Mouse (Mus musculus) spleen, adult 2 months (tissue): ENCODE measurements at regions not wholly inside any gene's neighbourhood (a gene's known extent, or its start where the extent isn't known, plus 50 kb on each side); places are given as distances from the start of the nearest gene placed in this dataset.

Source experiments
- DNase-seq, 2 experiments: peaks; one replicate each; pipeline versions ENCODE4 v3.0.0 to v3.0.0-alpha.2; 2012 to 2021; ENCODE audit warnings: low spot score in 2 of 2, low read depth in 1 of 2
- H3K27ac ChIP-seq: fragments of 200-500 bp; 2 replicates; pipeline ENCODE4 v1.5.1; 2012; ENCODE audit warnings: low read length, inconsistent platforms; ENCODE audit not compliant: insufficient read depth
- H3K27me3 ChIP-seq: fragments of 200-500 bp; 2 replicates; pipeline ENCODE4 v1.6.1; 2012; ENCODE audit warnings: mild to moderate bottlenecking, moderate library complexity, low read length, inconsistent platforms; ENCODE audit not compliant: control insufficient read depth, insufficient read depth
- H3K36me3 ChIP-seq: fragments of 200-500 bp; 2 replicates; pipeline ENCODE4 v1.6.1; 2012; ENCODE audit warnings: mild to moderate bottlenecking, low read length, inconsistent platforms; ENCODE audit not compliant: control insufficient read depth, insufficient read depth
- H3K4me1 ChIP-seq: fragments of 200-500 bp; 2 replicates; pipeline ENCODE4 v1.6.1; 2011; ENCODE audit warnings: inconsistent platforms; ENCODE audit not compliant: control insufficient read depth, insufficient read depth, insufficient read length
- H3K4me3 ChIP-seq: fragments of 200-500 bp; 2 replicates; pipeline ENCODE4 v1.5.1; 2011; ENCODE audit warnings: mild to moderate bottlenecking, inconsistent platforms; ENCODE audit not compliant: insufficient read depth, insufficient read length; ENCODE audit errors: extremely low read depth
- CTCF ChIP-seq: fragments of 200-500 bp; IDR thresholded peaks from 2 replicates; pipeline ENCODE4 v1.5.1; 2011; ENCODE audit warnings: mild to moderate bottlenecking, inconsistent platforms; ENCODE audit not compliant: insufficient read depth, insufficient read length, insufficient replicate concordance; ENCODE audit errors: extremely low read depth
- POLR2A ChIP-seq: fragments of 200-500 bp; IDR thresholded peaks from 2 replicates; pipeline ENCODE4 v1.6.1; 2011; ENCODE audit warnings: low read depth, low read length, inconsistent platforms
- WGBS: fragments of 180-500 bp; shearing (Covaris S2); methylation state at CpG from one replicate; pipeline ENCODE4 v1.1.7; 2018; 5-methylcytosine and 5-hydroxymethylcytosine counted together

- Histone ChIP-seq H3K27ac (no peak overlapping the region), H3K36me3 (no peaks in the 10 kb centered on the region), H3K4me3 (no peak overlapping the region), H3K27me3 (no peaks in the 10 kb centered on the region), H3K4me1 (no peaks in the 10 kb centered on the region)
- WGBS, result 59% methylated on average over 5 of the region's 5 CpGs
- DNase-seq, result no peak
- TF ChIP-seq CTCF, result no peak
Observed at GRCm38 (mm10) chr15:27173506-27173905, 278.1 kb upstream of the Fbxl7 start.

DNA sequence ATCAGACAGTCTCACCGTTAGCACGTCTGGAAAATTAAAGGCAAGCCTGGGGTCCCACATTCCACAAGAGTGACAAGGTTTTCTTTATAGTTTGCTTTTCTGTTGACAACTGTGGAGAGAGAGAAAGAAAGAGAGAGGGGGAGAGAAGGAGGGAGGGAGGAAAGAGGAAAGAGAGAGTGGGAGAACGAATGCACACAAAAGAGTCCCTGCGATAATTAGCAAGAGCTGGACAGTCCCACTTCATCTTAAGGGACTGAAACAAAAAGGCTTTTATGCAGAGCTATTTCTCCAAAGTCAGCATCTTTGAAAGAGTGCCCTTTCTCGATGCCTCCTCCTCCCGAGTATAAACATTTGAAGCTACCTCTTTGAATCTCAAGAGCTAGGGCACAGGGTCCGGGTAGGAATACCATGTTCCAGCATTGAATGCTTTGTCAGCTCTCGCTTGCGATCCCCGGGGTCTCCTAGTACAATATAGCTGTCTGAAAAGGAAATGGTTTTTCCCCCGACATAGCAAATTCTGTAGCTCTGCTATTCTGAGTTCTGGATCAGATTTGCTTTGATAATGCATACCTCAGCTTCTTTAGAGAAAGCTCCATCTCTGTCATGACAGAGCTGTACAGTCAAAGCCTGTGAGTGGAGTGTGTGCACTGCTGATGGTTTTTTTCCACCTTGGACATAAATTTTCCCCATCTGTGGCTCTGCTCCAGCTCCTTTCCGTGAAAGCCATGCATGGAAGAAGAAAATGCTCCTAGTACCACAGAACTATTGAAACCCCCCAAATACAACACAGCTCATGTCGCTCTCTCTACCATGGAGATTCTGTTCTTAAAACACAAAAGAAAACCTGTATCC, 282.9 kb upstream of the Fbxl7 start:
- TF ChIP-seq POLR2A (no peak), CTCF (no peak)
- Histone ChIP-seq H3K4me3 (no peak overlapping the region), H3K4me1 (no peaks in the 10 kb centered on the region), H3K36me3 (no peaks in the 10 kb centered on the region), H3K27ac (no peak overlapping the region), H3K27me3 (no peaks in the 10 kb centered on the region)
- WGBS, result 78% methylated on average over 13 of the region's 13 CpGs
- DNase-seq, result no peak

DNA sequence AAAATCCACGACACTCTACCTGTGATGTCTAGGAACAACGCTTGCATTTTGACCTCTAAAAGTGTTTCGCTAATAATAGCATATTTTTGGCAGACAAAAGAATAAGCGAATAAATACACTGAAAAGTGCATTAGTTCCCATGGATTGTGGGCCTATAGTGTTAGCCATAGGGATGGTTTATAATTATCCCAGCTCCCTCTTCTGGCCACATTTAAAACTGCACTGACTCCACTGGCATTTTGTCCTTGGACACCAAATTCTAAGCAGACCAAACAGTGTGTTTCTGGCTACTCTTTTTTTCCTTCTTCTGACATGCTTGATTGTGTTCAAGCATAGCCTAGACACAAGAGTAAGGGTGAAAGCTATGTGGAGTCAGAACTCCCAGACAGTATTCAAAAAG, 276.8 kb upstream of the Ank start:
- WGBS, result 58% methylated on average over 4 of the region's 4 CpGs
- no peaks in the 10 kb centered on the region for H3K27me3 ChIP-seq
- no peaks in the 10 kb centered on the region for H3K4me1 ChIP-seq
- TF ChIP-seq CTCF, result no peak
- TF ChIP-seq POLR2A, result no peak
- H3K36me3 ChIP-seq, result no peaks in the 10 kb centered on the region
- DNase-seq, result no peak
- H3K27ac ChIP-seq, result no peak overlapping the region
- H3K4me3 ChIP-seq, result no peak overlapping the region

- DNase-seq, result no peak
- Histone ChIP-seq H3K27me3 (no peaks in the 10 kb centered on the region), H3K4me1 (no peaks in the 10 kb centered on the region), H3K4me3 (no peak overlapping the region), H3K36me3 (no peaks in the 10 kb centered on the region), H3K27ac (no peak overlapping the region)
- TF ChIP-seq CTCF (no peak), POLR2A (no peak)
- WGBS, result 88% methylated on average over 3 of the region's 3 CpGs
Observed at GRCm38 (mm10) chr15:27201513-27201912, 265.0 kb upstream of the Ank start.

- H3K27me3 ChIP-seq, result no peaks in the 10 kb centered on the region
- no peak for DNase-seq
- H3K36me3 ChIP-seq, result no peaks in the 10 kb centered on the region
- no peaks in the 10 kb centered on the region for H3K4me1 ChIP-seq
- no peak overlapping the region for H3K27ac ChIP-seq
- no peak overlapping the region for H3K4me3 ChIP-seq
- 74% methylated on average over 6 of the region's 6 CpGs for WGBS
- TF ChIP-seq POLR2A, result no peak
- no peak for TF ChIP-seq CTCF
Observed at GRCm38 (mm10) chr15:27204888-27205287, 261.6 kb upstream of the Ank start.

- WGBS, result 91% methylated on average over 11 of the region's 11 CpGs
- Histone ChIP-seq H3K36me3 (no peaks in the 10 kb centered on the region), H3K27me3 (no peaks in the 10 kb centered on the region), H3K27ac (no peak overlapping the region), H3K4me3 (no peak overlapping the region), H3K4me1 (no peaks in the 10 kb centered on the region)
- no peak for TF ChIP-seq CTCF
- TF ChIP-seq POLR2A, result no peak
- DNase-seq, result no peak
Observed at GRCm38 (mm10) chr15:27207446-27207845, 259.0 kb upstream of the Ank start.

GRCm38 (mm10) chr15:27216387-27216786, 250.1 kb upstream of the Ank start:
- no peaks in the 10 kb centered on the region for H3K27me3 ChIP-seq
- TF ChIP-seq CTCF (no peak), POLR2A (no peak)
- WGBS, result 61% methylated on average over 7 of the region's 7 CpGs
- DNase-seq, result no peak
- no peak overlapping the region for H3K4me3 ChIP-seq
- H3K36me3 ChIP-seq, result no peaks in the 10 kb centered on the region
- no peak overlapping the region for H3K27ac ChIP-seq
- H3K4me1 ChIP-seq, result no peaks in the 10 kb centered on the region; the same call in 1 of the 2 replicates
